Mouse (Mus musculus) hindbrain, embryonic 13.5 days (tissue): ENCODE results near the gene Ndrg4. TPM values are rescaled to one million over a fixed set of nuclear protein-coding genes. Genes with fewer than 3 reads are reported as not detected.

Experiments
- ATAC-seq: fragments of 200-750 bp; cut with Nextera tagmentation; 2 replicates; pipeline ENCODE4 v1.8.0; 2017; ENCODE audit warnings: moderate TSS enrichment; ENCODE audit not compliant: low FRiP score
- H3K27ac ChIP-seq: fragments of 300-500 bp; sonication (generic); 2 replicates; pipeline ENCODE4 v1.5.1; 2015; ENCODE audit warnings: inconsistent platforms, mild to moderate bottlenecking, moderate library complexity
- H3K27me3 ChIP-seq: fragments of 300-500 bp; sonication (generic); 2 replicates; pipeline ENCODE4 v1.6.1; 2015; ENCODE audit warnings: mild to moderate bottlenecking, inconsistent platforms
- H3K36me3 ChIP-seq: fragments of 300-500 bp; sonication (generic); 2 replicates; pipeline ENCODE4 v1.6.1; 2015; ENCODE audit warnings: mild to moderate bottlenecking, inconsistent platforms
- H3K4me1 ChIP-seq: fragments of 300-500 bp; sonication (generic); replicated peaks from 2 replicates; pipeline ENCODE4 v1.6.1; 2015; ENCODE audit warnings: inconsistent platforms
- H3K4me2 ChIP-seq: fragments of 300-500 bp; sonication (generic); 2 replicates; pipeline ENCODE4 v1.6.1; 2015; ENCODE audit warnings: inconsistent platforms, mild to moderate bottlenecking, moderate library complexity
- H3K4me3 ChIP-seq: fragments of 300-500 bp; sonication (generic); 2 replicates; pipeline ENCODE4 v1.5.1; 2015; ENCODE audit warnings: mild to moderate bottlenecking, inconsistent platforms
- H3K9ac ChIP-seq: fragments of 300-500 bp; sonication (generic); 2 replicates; pipeline ENCODE4 v1.6.1; 2015; ENCODE audit warnings: mild to moderate bottlenecking, inconsistent platforms
- H3K9me3 ChIP-seq: fragments of 300-500 bp; sonication (generic); 2 replicates; pipeline ENCODE4 v1.6.1; 2016; ENCODE audit warnings: inconsistent platforms
- WGBS: fragments of 180-500 bp; shearing (Covaris S2); methylation state at CpG from one replicate; pipeline ENCODE4 v1.1.7; 2015; 5-methylcytosine and 5-hydroxymethylcytosine counted together
- polyA plus RNA-seq: library from polyadenylated mRNA; unstranded; fragments of >200 nt; fragmentation: Nextera tagmentation; extraction: Ambion mirVana; gene quantifications from 2 replicates; pipeline ENCODE4 v1.2.1, GENCODE M21; 2015

Gene Ndrg4
- polyA plus RNA-seq, 1 experiment from 2014 or later: 224 TPM

GRCm38 (mm10) chr8:95690929-95691541 lies 14.3 kb downstream of the Ndrg4 start:
- Histone ChIP-seq H3K9me3 (no peaks in the 10 kb centered on the region), H3K4me2 (no peak overlapping the region), H3K4me1 (peaks cover 17% of the 10 kb centered on the region), H3K27me3 (0 out of 2 replicates have a peak, but pooled peaks cover 13% of the 10 kb centered on the region), H3K36me3 (no peaks in the 10 kb centered on the region), H3K4me3 (no peak overlapping the region), H3K9ac (no peak overlapping the region), H3K27ac (no peak overlapping the region)
- no peak for ATAC-seq
- WGBS: 85% methylated on average over 13 of the region's 13 CpGs

GRCm38 (mm10) chr8:95694631-95695030 lies 17.9 kb downstream of the Ndrg4 start:
- WGBS: 7% methylated on average over 6 of the region's 6 CpGs
- peak overlapping the region; percentile 63 for H3K9ac ChIP-seq

DNA sequence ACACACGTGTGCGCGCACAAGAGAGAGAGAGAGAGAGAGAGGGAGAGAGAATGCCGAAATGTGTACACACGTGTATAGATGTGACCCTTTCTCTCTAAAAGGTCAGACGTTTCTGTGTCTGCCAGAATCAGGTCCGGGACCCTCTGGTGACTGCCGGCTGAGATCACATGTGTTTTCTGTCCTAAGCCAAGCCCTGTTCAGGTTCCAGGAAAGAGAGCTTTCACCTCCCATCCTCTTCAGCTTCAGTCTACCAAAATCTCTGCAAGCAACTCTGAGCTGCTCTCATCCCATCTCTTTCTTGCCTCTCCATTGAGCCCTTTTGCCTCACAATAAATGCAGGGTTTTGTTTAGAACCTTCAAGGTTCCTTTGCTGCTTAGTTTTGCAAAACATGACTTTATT lies 19.9 kb downstream of the Ndrg4 start:
- no peaks in the 10 kb centered on the region for H3K9me3 ChIP-seq
- H3K9ac ChIP-seq: 0 out of 2 replicates have a peak overlapping the region, but pooled peaks have one; percentile 9
- no peak overlapping the region for H3K4me3 ChIP-seq
- 61% methylated on average over 8 of the region's 8 CpGs for WGBS
- H3K4me1 ChIP-seq: peaks cover 50% of the 10 kb centered on the region
- H3K27me3 ChIP-seq: peaks cover 30% of the 10 kb centered on the region
- ATAC-seq: no peak
- peak overlapping the region; percentile 42 for H3K4me2 ChIP-seq
- no peaks in the 10 kb centered on the region for H3K36me3 ChIP-seq
- no peak overlapping the region for H3K27ac ChIP-seq

More at GRCm38 (mm10) chr8:95694631-95695030, 17.9 kb downstream of the Ndrg4 start:
- peaks cover 29% of the 10 kb centered on the region for H3K4me1 ChIP-seq
- peaks cover 30% of the 10 kb centered on the region for H3K27me3 ChIP-seq
- H3K4me3 ChIP-seq: no peak overlapping the region
- no peaks in the 10 kb centered on the region for H3K9me3 ChIP-seq
- no peak overlapping the region; the same call in 1 of the 2 replicates for H3K4me2 ChIP-seq
- peak overlapping the region; percentile 35; the same call in 1 of the 2 replicates for H3K27ac ChIP-seq
- ATAC-seq: no peak
- H3K36me3 ChIP-seq: no peaks in the 10 kb centered on the region

- WGBS: 2% methylated on average over 11 of the region's 11 CpGs
- no peaks in the 10 kb centered on the region for H3K36me3 ChIP-seq
- peak; percentile 15 for ATAC-seq
- H3K9me3 ChIP-seq: no peaks in the 10 kb centered on the region
- no peak overlapping the region for H3K4me3 ChIP-seq
- H3K27me3 ChIP-seq: peaks cover 30% of the 10 kb centered on the region
- H3K4me1 ChIP-seq: peaks cover 54% of the 10 kb centered on the region
- peak overlapping the region; percentile 9; the same call in 1 of the 2 replicates for H3K9ac ChIP-seq
- H3K27ac ChIP-seq: no peak overlapping the region
- peak overlapping the region; percentile 42 for H3K4me2 ChIP-seq
Observed at GRCm38 (mm10) chr8:95697128-95697527, 20.3 kb downstream of the Ndrg4 start.

GRCm38 (mm10) chr8:95698179-95698578 lies 21.4 kb downstream of the Ndrg4 start:
- Histone ChIP-seq H3K27me3 (peaks cover 30% of the 10 kb centered on the region), H3K4me3 (no peak overlapping the region), H3K4me1 (peaks cover 61% of the 10 kb centered on the region), H3K4me2 (no peak overlapping the region), H3K36me3 (no peaks in the 10 kb centered on the region), H3K9ac (no peak overlapping the region), H3K27ac (no peak overlapping the region), H3K9me3 (no peaks in the 10 kb centered on the region)
- ATAC-seq: no peak
- 51% methylated on average over 6 of the region's 6 CpGs for WGBS

- H3K9me3 ChIP-seq: no peaks in the 10 kb centered on the region
- peaks cover 22% of the 10 kb centered on the region for H3K27me3 ChIP-seq
- H3K4me2 ChIP-seq: peak overlapping the region; percentile 32
- H3K27ac ChIP-seq: peak overlapping the region; percentile 84
- H3K36me3 ChIP-seq: peaks cover 4% of the 10 kb centered on the region; the same call in 1 of the 2 replicates
- WGBS: 28% methylated on average over 9 of the region's 9 CpGs
- peaks cover 66% of the 10 kb centered on the region for H3K4me1 ChIP-seq
- ATAC-seq: no peak
- peak overlapping the region; percentile 39 for H3K9ac ChIP-seq
- no peak overlapping the region for H3K4me3 ChIP-seq
Observed at GRCm38 (mm10) chr8:95700282-95700681, 23.5 kb downstream of the Ndrg4 start.

DNA sequence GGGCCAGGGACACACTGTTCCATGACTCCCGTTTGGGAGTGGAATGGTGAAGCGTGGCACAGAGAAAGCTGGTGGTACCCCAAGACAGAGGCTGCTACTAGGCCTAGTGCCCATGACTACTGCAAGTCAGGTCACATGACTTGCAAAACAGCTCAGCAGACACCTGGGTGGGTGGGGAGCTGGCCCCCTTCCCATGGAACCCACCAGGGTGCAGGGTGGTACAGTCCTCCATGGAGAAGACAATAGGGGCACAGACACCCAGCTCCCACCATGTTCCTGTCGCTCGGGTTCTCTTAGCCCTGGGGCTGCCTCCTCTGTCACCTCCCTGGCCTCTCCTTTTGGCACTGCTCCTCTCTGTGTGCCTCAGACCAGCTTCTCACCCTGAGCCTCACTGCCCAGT lies 25.0 kb downstream of the Ndrg4 start:
- 79% methylated on average over 4 of the region's 4 CpGs for WGBS
- Histone ChIP-seq H3K27me3 (peaks cover 20% of the 10 kb centered on the region), H3K4me1 (peaks cover 69% of the 10 kb centered on the region), H3K9me3 (no peaks in the 10 kb centered on the region), H3K27ac (peak overlapping the region; percentile 46), H3K4me2 (no peak overlapping the region), H3K9ac (peak overlapping the region; percentile 93; the same call in 1 of the 2 replicates), H3K36me3 (peaks cover 18% of the 10 kb centered on the region), H3K4me3 (0 out of 2 replicates have a peak overlapping the region, but pooled peaks have one; percentile 79)
- ATAC-seq: no peak; the same call in 1 of the 2 replicates

GRCm38 (mm10) chr8:95702480-95703446 lies 26.0 kb downstream of the Ndrg4 start:
- peak overlapping the region; percentile 89 for H3K27ac ChIP-seq
- H3K4me3 ChIP-seq: peak overlapping the region; percentile 79
- peak overlapping the region; percentile 91 for H3K4me2 ChIP-seq
- no peaks in the 10 kb centered on the region for H3K9me3 ChIP-seq
- peaks cover 28% of the 10 kb centered on the region for H3K36me3 ChIP-seq
- 3% methylated on average over 34 of the region's 34 CpGs for WGBS
- peaks cover 66% of the 10 kb centered on the region for H3K4me1 ChIP-seq
- peak; percentile 92 for ATAC-seq
- peak overlapping the region; percentile 93 for H3K9ac ChIP-seq
- H3K27me3 ChIP-seq: peaks cover 15% of the 10 kb centered on the region

DNA sequence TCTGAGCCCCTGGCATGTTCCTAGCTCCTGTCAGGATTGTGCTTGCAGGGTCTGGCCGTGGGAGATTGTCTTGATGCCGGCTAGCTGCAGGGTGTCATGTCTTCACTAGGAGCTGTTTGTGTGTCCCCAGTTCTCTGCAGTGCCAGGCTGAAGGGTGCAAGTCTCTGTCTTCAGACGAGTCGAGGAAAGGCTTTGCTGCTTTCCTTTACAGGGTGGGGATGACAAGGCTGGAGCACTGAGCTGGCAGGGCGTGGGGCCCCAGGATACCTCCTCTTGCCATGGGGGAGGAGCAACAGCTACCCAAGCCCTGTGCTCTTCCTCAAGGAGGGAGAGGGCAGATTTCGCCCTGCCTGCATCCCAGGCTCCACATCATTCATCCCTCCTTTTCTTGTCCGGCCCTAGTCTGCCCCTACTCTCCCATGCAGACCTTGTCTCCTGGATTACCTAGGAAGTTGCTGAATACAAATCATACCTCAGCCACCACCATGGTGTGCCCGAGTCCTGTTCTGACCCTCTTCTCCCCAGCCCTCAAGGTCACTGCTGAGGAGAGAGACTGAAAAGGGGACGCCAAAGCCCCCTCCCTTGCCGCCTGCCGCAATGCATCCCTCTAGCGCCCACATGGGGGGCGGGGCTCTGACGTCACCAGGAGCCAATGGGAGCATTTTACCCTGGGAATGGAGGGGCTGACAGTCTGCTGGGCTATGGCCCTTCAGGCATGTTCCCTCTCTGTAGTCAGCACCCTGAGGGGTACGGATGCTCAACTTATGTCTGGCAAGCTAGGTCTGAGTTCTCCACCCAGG lies 26.9 kb downstream of the Ndrg4 start:
- Histone ChIP-seq H3K27ac (peak overlapping the region; percentile 89), H3K27me3 (peaks cover 7% of the 10 kb centered on the region; the same call in 1 of the 2 replicates), H3K9ac (peak overlapping the region; percentile 93), H3K36me3 (peaks cover 37% of the 10 kb centered on the region), H3K9me3 (no peaks in the 10 kb centered on the region), H3K4me3 (peak overlapping the region; percentile 79), H3K4me2 (peak overlapping the region; percentile 91), H3K4me1 (peaks cover 66% of the 10 kb centered on the region)
- ATAC-seq: peak; percentile 36
- WGBS: 1% methylated on average over 15 of the region's 15 CpGs

GRCm38 (mm10) chr8:95704538-95704937 lies 27.8 kb downstream of the Ndrg4 start:
- WGBS: 94% methylated on average over 3 of the region's 3 CpGs
- Histone ChIP-seq H3K4me1 (peaks cover 59% of the 10 kb centered on the region), H3K27ac (peak overlapping the region; percentile 89; the same call in 1 of the 2 replicates), H3K9ac (peak overlapping the region; percentile 93), H3K9me3 (no peaks in the 10 kb centered on the region), H3K27me3 (no peaks in the 10 kb centered on the region), H3K4me3 (peak overlapping the region; percentile 79), H3K4me2 (peak overlapping the region; percentile 91), H3K36me3 (peaks cover 45% of the 10 kb centered on the region)
- no peak for ATAC-seq

- H3K36me3 ChIP-seq: peaks cover 88% of the 10 kb centered on the region
- WGBS: 87% methylated on average over 7 of the region's 7 CpGs
- ATAC-seq: no peak
Observed at GRCm38 (mm10) chr8:95709579-95709978, 32.8 kb downstream of the Ndrg4 start.

More at GRCm38 (mm10) chr8:95709579-95709978, 32.8 kb downstream of the Ndrg4 start:
- no peak overlapping the region for H3K4me3 ChIP-seq
- no peaks in the 10 kb centered on the region for H3K27me3 ChIP-seq
- H3K9me3 ChIP-seq: no peaks in the 10 kb centered on the region
- no peak overlapping the region for H3K4me2 ChIP-seq
- no peak overlapping the region for H3K9ac ChIP-seq
- no peak overlapping the region for H3K27ac ChIP-seq
- peaks cover 13% of the 10 kb centered on the region for H3K4me1 ChIP-seq
